Mouse (Mus musculus) MEL (cell line): ENCODE measurements around the gene a. TPM values are rescaled to one million over a fixed set of nuclear protein-coding genes. Genes with fewer than 3 reads are reported as not detected.

Experiments used
- DNase-seq: peaks from one replicate; pipeline ENCODE4 v3.0.0; 2011; ENCODE audit warnings: low read depth, low spot score
- H3K27ac ChIP-seq: 2 replicates; pipeline ENCODE4 v1.5.1; 2012; ENCODE audit warnings: low read depth, mild to moderate bottlenecking, control low read depth, low read length, moderate library complexity; ENCODE audit not compliant: control insufficient read depth
- H3K27me3 ChIP-seq, 2 experiments: fragments of 150-350 bp in 1 of 2; sonication (generic) in 1 of 2; 2 replicates each; pipeline ENCODE4 v1.6.1; 2012; ENCODE audit warnings: low read length in 2 of 2, mild to moderate bottlenecking in 2 of 2, improper control_type of control experiment in 1 of 2, moderate library complexity in 1 of 2; ENCODE audit not compliant: insufficient read depth in 2 of 2, control insufficient read depth in 1 of 2
- H3K36me3 ChIP-seq, 2 experiments: 2 replicates each; pipeline ENCODE4 v1.6.1; 2012 to 2014; ENCODE audit warnings: low read length in 2 of 2, improper control_type of control experiment in 1 of 2, inconsistent platforms in 1 of 2, mild to moderate bottlenecking in 1 of 2; ENCODE audit not compliant: insufficient read depth in 2 of 2, control insufficient read depth in 1 of 2
- H3K4me1 ChIP-seq, 2 experiments: fragments of 150-350 bp in 1 of 2; sonication (generic) in 1 of 2; 2 replicates each; pipeline ENCODE4 v1.6.1; 2012; ENCODE audit warnings: low read length in 2 of 2, improper control_type of control experiment in 1 of 2, mild to moderate bottlenecking in 1 of 2; ENCODE audit not compliant: insufficient read depth in 2 of 2, control insufficient read depth in 1 of 2
- H3K4me3 ChIP-seq, 2 experiments: fragments of 150-350 bp in 1 of 2; sonication (generic) in 1 of 2; 2 replicates each; pipeline ENCODE4 v1.5.1; 2012; ENCODE audit warnings: low read depth in 2 of 2, low read length in 2 of 2, mild to moderate bottlenecking in 2 of 2, moderate library complexity in 2 of 2, control low read depth in 1 of 2, improper control_type of control experiment in 1 of 2; ENCODE audit not compliant: control insufficient read depth in 1 of 2, insufficient read depth in 1 of 2
- H3K79me2 ChIP-seq: 2 replicates; pipeline ENCODE4 v1.6.1; 2012; ENCODE audit warnings: mild to moderate bottlenecking, low read length, moderate library complexity; ENCODE audit not compliant: control insufficient read depth, poor library complexity, insufficient read depth
- H3K9ac ChIP-seq: 2 replicates; pipeline ENCODE4 v1.6.1; 2012; ENCODE audit warnings: low read depth, mild to moderate bottlenecking, control low read depth, low read length, moderate library complexity; ENCODE audit not compliant: control insufficient read depth, poor library complexity, severe bottlenecking
- H3K9me3 ChIP-seq: fragments of 150-350 bp; sonication (generic); replicated peaks from 2 replicates; pipeline ENCODE4 v1.6.1; 2012; ENCODE audit warnings: mild to moderate bottlenecking, low read length, improper control_type of control experiment, moderate library complexity; ENCODE audit not compliant: insufficient read depth
- CHD1 ChIP-seq: IDR thresholded peaks from 2 replicates; pipeline ENCODE4 v1.6.1; 2012; ENCODE audit warnings: low read depth, mild to moderate bottlenecking, inconsistent platforms, low read length, improper control_type of control experiment
- CHD2 ChIP-seq: IDR thresholded peaks from 2 replicates; pipeline ENCODE4 v1.6.1; 2011; ENCODE audit warnings: low read length, improper control_type of control experiment
- CTCF ChIP-seq, 3 experiments: IDR thresholded peaks in 2 of 3; conservative IDR thresholded peaks in 1 of 3; 2 replicates each; pipeline ENCODE4 v1.5.1; 2011 to 2012; ENCODE audit warnings: low read length in 3 of 3, low read depth in 2 of 3, mild to moderate bottlenecking in 2 of 3, improper control_type of control experiment in 1 of 3, inconsistent platforms in 1 of 3, mixed read lengths in 1 of 3, moderate library complexity in 1 of 3; ENCODE audit not compliant: control insufficient read depth in 1 of 3, insufficient read depth in 1 of 3, poor library complexity in 1 of 3, severe bottlenecking in 1 of 3
- E2F4 ChIP-seq: IDR thresholded peaks from 2 replicates; pipeline ENCODE4 v1.6.1; 2011; ENCODE audit warnings: low read depth, low read length, improper control_type of control experiment, borderline replicate concordance
- ELF1 ChIP-seq: IDR thresholded peaks from 2 replicates; pipeline ENCODE4 v1.6.1; 2014; ENCODE audit warnings: low read depth, mild to moderate bottlenecking, inconsistent platforms, low read length, improper control_type of control experiment, moderate library complexity
- EP300 ChIP-seq, 2 experiments: IDR thresholded peaks; 2 replicates each; pipeline ENCODE4 v1.6.1; 2011; ENCODE audit warnings: improper control_type of control experiment in 2 of 2, low read length in 2 of 2, low read depth in 1 of 2, mild to moderate bottlenecking in 1 of 2
- ETS1 ChIP-seq: IDR thresholded peaks from 2 replicates; pipeline ENCODE4 v1.6.1; 2012; ENCODE audit warnings: low read depth, mild to moderate bottlenecking, inconsistent platforms, low read length, improper control_type of control experiment, moderate library complexity
- GABPA ChIP-seq: IDR thresholded peaks from 2 replicates; pipeline ENCODE4 v1.6.1; 2012; ENCODE audit warnings: low read depth, mild to moderate bottlenecking, inconsistent platforms, low read length, improper control_type of control experiment, moderate library complexity
- GATA1 ChIP-seq: IDR thresholded peaks from 2 replicates; pipeline ENCODE4 v1.6.1; 2011; ENCODE audit warnings: low read depth, low read length, improper control_type of control experiment
- HCFC1 ChIP-seq: IDR thresholded peaks from 2 replicates; pipeline ENCODE4 v1.6.1; 2012; ENCODE audit warnings: low read depth, mild to moderate bottlenecking, inconsistent platforms, low read length, improper control_type of control experiment, moderate library complexity
- JUND ChIP-seq: IDR thresholded peaks from 2 replicates; pipeline ENCODE4 v1.6.1; 2011; ENCODE audit warnings: low read depth, mild to moderate bottlenecking, improper control_type of control experiment, low read length
- KAT2A ChIP-seq: conservative IDR thresholded peaks from 2 replicates; pipeline ENCODE4 v1.6.1; 2012; ENCODE audit warnings: low read depth, low read length, improper control_type of control experiment, inconsistent platforms
- MAFK ChIP-seq: IDR thresholded peaks from 2 replicates; pipeline ENCODE4 v1.6.1; 2011; ENCODE audit warnings: low read depth, mild to moderate bottlenecking, low read length, improper control_type of control experiment, borderline replicate concordance
- MAX ChIP-seq: IDR thresholded peaks from 2 replicates; pipeline ENCODE4 v1.6.1; 2011; ENCODE audit warnings: low read length, improper control_type of control experiment
- MAZ ChIP-seq: IDR thresholded peaks from 2 replicates; pipeline ENCODE4 v1.6.1; 2012; ENCODE audit warnings: low read depth, mild to moderate bottlenecking, inconsistent platforms, low read length, improper control_type of control experiment
- MEF2A ChIP-seq: IDR thresholded peaks from 2 replicates; pipeline ENCODE4 v1.6.1; 2014; ENCODE audit warnings: low read depth, mild to moderate bottlenecking, inconsistent platforms, low read length, improper control_type of control experiment; ENCODE audit not compliant: poor library complexity, insufficient replicate concordance, severe bottlenecking; ENCODE audit errors: extremely low read depth
- MXI1 ChIP-seq: IDR thresholded peaks from 2 replicates; pipeline ENCODE4 v1.6.1; 2011; ENCODE audit warnings: mild to moderate bottlenecking, low read depth, low read length, improper control_type of control experiment
- MYB ChIP-seq: IDR thresholded peaks from 2 replicates; pipeline ENCODE4 v1.6.1; 2011; ENCODE audit warnings: mild to moderate bottlenecking, low read depth, low read length, improper control_type of control experiment
- NRF1 ChIP-seq: IDR thresholded peaks from 2 replicates; pipeline ENCODE4 v1.6.1; 2014; ENCODE audit warnings: low read depth, mild to moderate bottlenecking, inconsistent platforms, low read length, improper control_type of control experiment, moderate library complexity; ENCODE audit not compliant: poor library complexity, insufficient read depth, severe bottlenecking
- POLR2A ChIP-seq, 2 experiments: IDR thresholded peaks; 2 replicates each; pipeline ENCODE4 v1.6.1; 2011 to 2012; ENCODE audit warnings: low read length in 2 of 2, mild to moderate bottlenecking in 2 of 2, control low read depth in 1 of 2, improper control_type of control experiment in 1 of 2, low read depth in 1 of 2, moderate library complexity in 1 of 2; ENCODE audit not compliant: control insufficient read depth in 1 of 2, insufficient read depth in 1 of 2, poor library complexity in 1 of 2
- POLR2AphosphoS5 ChIP-seq: IDR thresholded peaks from 2 replicates; pipeline ENCODE4 v1.6.1; 2012; ENCODE audit warnings: low read depth, borderline replicate concordance, mild to moderate bottlenecking, inconsistent platforms, low read length, moderate library complexity, mixed read lengths
- RAD21 ChIP-seq: IDR thresholded peaks from 2 replicates; pipeline ENCODE4 v1.6.1; 2011; ENCODE audit warnings: mild to moderate bottlenecking, low read depth, low read length, improper control_type of control experiment
- RCOR1 ChIP-seq: IDR thresholded peaks from 2 replicates; pipeline ENCODE4 v1.6.1; 2012; ENCODE audit warnings: low read depth, mild to moderate bottlenecking, inconsistent platforms, low read length, improper control_type of control experiment
- SIN3A ChIP-seq: IDR thresholded peaks from 2 replicates; pipeline ENCODE4 v1.6.1; 2012; ENCODE audit warnings: low read length, improper control_type of control experiment, inconsistent platforms
- TAL1 ChIP-seq: IDR thresholded peaks from 2 replicates; pipeline ENCODE4 v1.6.1; 2012; ENCODE audit warnings: mild to moderate bottlenecking, inconsistent platforms, low read length, moderate library complexity, mixed read lengths
- TBP ChIP-seq: IDR thresholded peaks from 2 replicates; pipeline ENCODE4 v1.8.0; 2011; ENCODE audit warnings: low read depth, low read length, improper control_type of control experiment
- TCF12 ChIP-seq: IDR thresholded peaks from 2 replicates; pipeline ENCODE4 v1.6.1; 2014; ENCODE audit warnings: low read depth, mild to moderate bottlenecking, inconsistent platforms, low read length, improper control_type of control experiment, moderate library complexity
- UBTF ChIP-seq: IDR thresholded peaks from 2 replicates; pipeline ENCODE4 v1.6.1; 2012; ENCODE audit warnings: low read depth, mild to moderate bottlenecking, inconsistent platforms, low read length, improper control_type of control experiment, moderate library complexity, borderline replicate concordance; ENCODE audit not compliant: insufficient read depth
- USF1 ChIP-seq: IDR thresholded peaks from 2 replicates; pipeline ENCODE4 v1.6.1; 2014; ENCODE audit warnings: low read depth, mild to moderate bottlenecking, inconsistent platforms, low read length, improper control_type of control experiment, moderate library complexity
- USF2 ChIP-seq, 2 experiments: IDR thresholded peaks; 2 replicates each; pipeline ENCODE4 v1.6.1; 2011 to 2012; ENCODE audit warnings: improper control_type of control experiment in 2 of 2, low read length in 2 of 2, borderline replicate concordance in 1 of 2, inconsistent platforms in 1 of 2, low read depth in 1 of 2, mild to moderate bottlenecking in 1 of 2; ENCODE audit not compliant: insufficient read depth in 1 of 2
- ZC3H11A ChIP-seq: IDR thresholded peaks from 2 replicates; pipeline ENCODE4 v1.6.1; 2012; ENCODE audit warnings: low read depth, mild to moderate bottlenecking, inconsistent platforms, low read length, improper control_type of control experiment
- ZKSCAN1 ChIP-seq: IDR thresholded peaks from 2 replicates; pipeline ENCODE4 v1.6.1; 2012; ENCODE audit warnings: low read depth, mild to moderate bottlenecking, inconsistent platforms, low read length, improper control_type of control experiment, moderate library complexity
- ZMIZ1 ChIP-seq: IDR thresholded peaks from 2 replicates; pipeline ENCODE4 v1.6.1; 2012; ENCODE audit warnings: low read depth, mild to moderate bottlenecking, inconsistent platforms, low read length, improper control_type of control experiment, moderate library complexity
- ZNF384 ChIP-seq: IDR thresholded peaks from 2 replicates; pipeline ENCODE4 v1.6.1; 2012; ENCODE audit warnings: low read depth, mild to moderate bottlenecking, inconsistent platforms, low read length, improper control_type of control experiment
- polyA plus RNA-seq, 2 experiments: library from polyadenylated mRNA; stranded (reverse) in 1 of 2; unstranded in 1 of 2; fragments of >175 nt in 1 of 2; fragments of >200 nt in 1 of 2; gene quantifications; 2 replicates each; pipeline versions ENCODE4 v1.2.1 to v1.2.4; 2012; ENCODE audit warnings: low replicate concordance in 2 of 2, low read depth in 1 of 2; ENCODE audit not compliant: insufficient read length in 2 of 2, insufficient read depth in 1 of 2, missing spikeins in 1 of 2
- total RNA-seq: library from RNA; depleted of rRNA; stranded (reverse); fragments of 300-350 nt; gene quantifications from 2 replicates; pipeline ENCODE4 v1.2.3, GENCODE M21; 2012

The a gene
- total and polyA plus RNA-seq, 3 experiments = not detected

DNA sequence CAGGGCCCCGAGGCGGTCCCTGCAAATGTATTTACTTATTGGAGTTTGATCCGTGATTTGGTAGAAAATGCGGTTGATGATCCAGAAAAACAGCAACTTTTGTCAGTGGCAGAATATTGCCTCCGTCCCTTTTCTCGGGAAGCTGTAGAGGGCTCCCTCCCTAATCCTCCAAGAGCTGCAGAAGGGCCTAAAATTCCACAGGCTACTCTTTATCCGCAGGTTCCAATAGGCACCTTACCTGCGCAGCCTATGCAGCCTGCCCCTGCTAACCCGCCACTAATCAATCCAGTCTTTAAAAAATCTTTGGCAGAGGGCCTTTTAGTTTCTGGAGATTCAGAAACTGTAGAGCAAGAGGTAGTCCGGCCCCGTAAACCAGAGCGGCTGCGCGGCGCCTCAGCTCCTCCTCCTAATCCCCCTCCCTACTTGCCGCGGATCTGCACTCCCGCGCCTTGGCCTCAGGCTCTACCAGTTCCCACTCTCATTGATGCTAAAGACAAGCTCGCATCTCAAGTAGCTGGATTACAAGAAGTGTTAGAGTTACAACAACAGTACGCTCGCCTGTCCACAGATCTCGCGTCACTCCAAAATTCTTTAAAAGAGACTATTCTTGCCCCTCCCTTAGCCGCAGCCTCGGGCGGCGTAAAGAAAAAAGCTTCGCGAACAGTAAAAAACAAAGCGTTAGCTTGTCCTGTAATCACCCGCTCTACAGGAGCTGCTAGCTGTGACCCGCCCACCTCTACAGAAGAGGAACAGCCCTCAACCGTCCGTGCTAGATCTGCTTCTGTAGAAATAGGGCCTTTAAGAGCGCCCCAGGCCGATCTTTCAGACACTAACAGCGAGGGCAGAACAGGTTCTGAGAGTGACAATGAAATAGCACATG lies 227.8 kb downstream of the a start:
- Histone ChIP-seq H3K79me2 (no peaks in the 10 kb centered on the region; the same call in 1 of the 2 replicates), H3K4me3 (peak overlapping the region; percentile 71 to 75), H3K4me1 (peaks cover 9 to 10% of the 10 kb centered on the region in 2 experiments), H3K27me3 (peaks cover 0 to 3% of the 10 kb centered on the region in 2 experiments; a peak in 1 of 4 replicates), H3K27ac (peak overlapping the region; percentile 94), H3K36me3 (peaks cover 0 to 2% of the 10 kb centered on the region in 2 experiments; a peak in 1 of 4 replicates), H3K9me3 (no peaks in the 10 kb centered on the region), H3K9ac (peak overlapping the region; percentile 82)
- peak; percentile 96 for DNase-seq
- no peak for TF ChIP-seq ZKSCAN1
- TF ChIP-seq MAZ = peak; percentile 71
- no peak for TF ChIP-seq RCOR1
- peak; percentile 69 for TF ChIP-seq MXI1
- no peak for TF ChIP-seq USF1
- no peak for TF ChIP-seq ZC3H11A
- peak; percentile 62; the same call in 1 of the 2 replicates for TF ChIP-seq SIN3A
- TF ChIP-seq ZNF384 = 0 out of 2 replicates have a peak, but pooled peaks have one; percentile 47
- TF ChIP-seq NRF1 = peak; percentile 74
- TF ChIP-seq E2F4 = peak; percentile 57; the same call in 1 of the 2 replicates
- TF ChIP-seq ZMIZ1 = peak; percentile 72
- no peak for TF ChIP-seq UBTF
- TF ChIP-seq ELF1 = no peak
- TF ChIP-seq KAT2A = no peak
- no peak for TF ChIP-seq TAL1
- peak; percentile 6; the same call in 1 of the 2 replicates for TF ChIP-seq TCF12
- TF ChIP-seq MAFK = no peak
- peak; percentile 22; the same call in 1 of the 2 replicates for TF ChIP-seq HCFC1
- TF ChIP-seq MAX = peak; percentile 42; the same call in 1 of the 2 replicates
- TF ChIP-seq CTCF (IDR thresholded peaks at IDR 0.05 in 2 of 3, conservative IDR thresholded peaks at IDR 0.05 in 1 of 3; ENCODE audit: control insufficient read depth in 1 of 3, insufficient read depth in 1 of 3, low read depth in 2 of 3, low read length in 3 of 3, poor library complexity in 1 of 3, severe bottlenecking in 1 of 3) = no peak; a peak in 1 of 6 replicates
- TF ChIP-seq TBP = peak; percentile 60; the same call in 1 of the 2 replicates
- peak in 1 of 2 experiments; percentile 68; a peak in 2 of 4 replicates for TF ChIP-seq POLR2A (IDR thresholded peaks at IDR 0.05; ENCODE audit: control insufficient read depth in 1 of 2, insufficient read depth in 1 of 2, low read depth in 1 of 2, low read length in 2 of 2, poor library complexity in 1 of 2)
- peak in 1 of 2 experiments; percentile 54; a peak in 2 of 4 replicates for TF ChIP-seq EP300 (IDR thresholded peaks at IDR 0.05; ENCODE audit: low read depth in 1 of 2, low read length in 2 of 2)
- no peak for TF ChIP-seq RAD21
- TF ChIP-seq POLR2AphosphoS5 = no peak
- TF ChIP-seq GABPA = no peak
- TF ChIP-seq ETS1 = peak; percentile 38; the same call in 1 of the 2 replicates
- TF ChIP-seq GATA1 = no peak
- TF ChIP-seq CHD1 = no peak
- TF ChIP-seq JUND = no peak
- no peak for TF ChIP-seq CHD2
- no peak for TF ChIP-seq MEF2A
- peak; percentile 49; the same call in 1 of the 2 replicates for TF ChIP-seq MYB
- TF ChIP-seq USF2 (IDR thresholded peaks at IDR 0.05; ENCODE audit: borderline replicate concordance in 1 of 2, insufficient read depth in 1 of 2, low read depth in 1 of 2, low read length in 2 of 2) = no peak
